Mouse (Mus musculus) stomach, postnatal 0 days (tissue): ENCODE results near the gene Pimreg. TPM values are rescaled to one million over a fixed set of nuclear protein-coding genes. Genes with fewer than 3 reads are reported as not detected.

ENCODE experiments used
- ATAC-seq: fragments of 200-750 bp; cut with Nextera tagmentation; 2 replicates; pipeline ENCODE4 v1.8.0; 2017; ENCODE audit not compliant: low FRiP score, low TSS enrichment
- DNase-seq: peaks from one replicate; pipeline ENCODE4 v3.0.0-alpha.2; 2016; ENCODE audit warnings: low spot score
- H3K27ac ChIP-seq: fragments of 300-500 bp; sonication (generic); replicated peaks from 2 replicates; pipeline ENCODE4 v1.5.1; 2014; ENCODE audit warnings: mild to moderate bottlenecking, control low read depth
- H3K27me3 ChIP-seq: fragments of 300-500 bp; sonication (generic); 2 replicates; pipeline ENCODE4 v1.6.1; 2014; ENCODE audit warnings: low read length; ENCODE audit not compliant: control insufficient read depth, insufficient read depth
- H3K36me3 ChIP-seq: fragments of 300-500 bp; sonication (generic); 2 replicates; pipeline ENCODE4 v1.6.1; 2014; ENCODE audit warnings: low read length, mixed read lengths; ENCODE audit not compliant: control insufficient read depth, insufficient read depth
- H3K4me1 ChIP-seq: fragments of 300-500 bp; sonication (generic); replicated peaks from 2 replicates; pipeline ENCODE4 v1.6.1; 2014; ENCODE audit warnings: antibody characterized with exemption; ENCODE audit not compliant: control insufficient read depth, insufficient read depth
- H3K4me2 ChIP-seq: fragments of 300-500 bp; sonication (generic); replicated peaks from 2 replicates; pipeline ENCODE4 v1.6.1; 2014; ENCODE audit warnings: low read depth, mild to moderate bottlenecking, control low read depth, moderate library complexity
- H3K4me3 ChIP-seq: fragments of 300-500 bp; sonication (generic); 2 replicates; pipeline ENCODE4 v1.5.1; 2014; ENCODE audit warnings: low read depth, low read length, control low read depth
- H3K9ac ChIP-seq: fragments of 300-500 bp; sonication (generic); 2 replicates; pipeline ENCODE4 v1.6.1; 2014; ENCODE audit warnings: mild to moderate bottlenecking, low read length, control low read depth, mixed read lengths
- H3K9me3 ChIP-seq: fragments of 300-500 bp; sonication (generic); 2 replicates; pipeline ENCODE4 v1.6.1; 2016; ENCODE audit warnings: low read length; ENCODE audit not compliant: control insufficient read depth
- CTCF ChIP-seq: IDR thresholded peaks from 2 replicates; pipeline ENCODE4 v1.5.1; 2016; ENCODE audit warnings: antibody characterized with exemption, low read depth, mild to moderate bottlenecking, moderate library complexity
- EP300 ChIP-seq: optimal IDR thresholded peaks from 2 replicates; pipeline ENCODE3; 2016; ENCODE audit warnings: antibody characterized with exemption
- WGBS: fragments of 180-500 bp; shearing (Covaris S2); extraction: QIAGEN DNeasy Blood & Tissue Kit; methylation state at CpG from one replicate; pipeline ENCODE4 v1.1.7; 2014; 5-methylcytosine and 5-hydroxymethylcytosine counted together
- polyA plus RNA-seq: library from polyadenylated mRNA; unstranded; fragments of >200 nt; fragmentation: Nextera tagmentation; extraction: Ambion mirVana; gene quantifications from 2 replicates; pipeline ENCODE4 v1.2.1, GENCODE M21; 2015

The Pimreg gene
- polyA plus RNA-seq, 1 experiment from 2014 or later: 22.2 TPM

DNA sequence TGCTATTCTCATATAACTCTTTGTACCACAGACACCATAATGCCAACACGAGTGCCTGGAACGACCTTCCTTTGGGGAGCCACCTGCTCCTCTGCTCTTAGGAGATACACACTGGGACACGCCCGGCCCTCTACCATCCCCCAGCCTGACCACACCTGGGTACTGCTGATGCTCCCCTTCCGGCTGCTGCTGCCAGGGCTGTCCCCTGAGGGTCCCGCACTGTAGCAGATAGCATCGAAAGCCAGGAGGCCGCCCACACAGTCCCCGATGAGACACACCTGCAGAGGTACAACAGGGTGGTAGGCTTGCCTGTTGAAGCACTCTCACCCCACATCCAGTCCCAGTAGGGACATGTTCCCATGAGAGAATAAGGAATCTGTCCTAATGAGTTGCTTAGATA lies 28.9 kb downstream of the Pimreg start:
- Histone ChIP-seq H3K36me3 (no peaks in the 10 kb centered on the region), H3K27me3 (no peaks in the 10 kb centered on the region), H3K4me1 (no peaks in the 10 kb centered on the region), H3K4me2 (no peak overlapping the region), H3K9ac (no peak overlapping the region), H3K9me3 (no peaks in the 10 kb centered on the region), H3K27ac (no peak overlapping the region), H3K4me3 (no peak overlapping the region)
- 80% methylated on average over 9 of the region's 9 CpGs for WGBS
- ATAC-seq: no peak
- no peak for DNase-seq
- TF ChIP-seq EP300 (no peak), CTCF (no peak)

DNA sequence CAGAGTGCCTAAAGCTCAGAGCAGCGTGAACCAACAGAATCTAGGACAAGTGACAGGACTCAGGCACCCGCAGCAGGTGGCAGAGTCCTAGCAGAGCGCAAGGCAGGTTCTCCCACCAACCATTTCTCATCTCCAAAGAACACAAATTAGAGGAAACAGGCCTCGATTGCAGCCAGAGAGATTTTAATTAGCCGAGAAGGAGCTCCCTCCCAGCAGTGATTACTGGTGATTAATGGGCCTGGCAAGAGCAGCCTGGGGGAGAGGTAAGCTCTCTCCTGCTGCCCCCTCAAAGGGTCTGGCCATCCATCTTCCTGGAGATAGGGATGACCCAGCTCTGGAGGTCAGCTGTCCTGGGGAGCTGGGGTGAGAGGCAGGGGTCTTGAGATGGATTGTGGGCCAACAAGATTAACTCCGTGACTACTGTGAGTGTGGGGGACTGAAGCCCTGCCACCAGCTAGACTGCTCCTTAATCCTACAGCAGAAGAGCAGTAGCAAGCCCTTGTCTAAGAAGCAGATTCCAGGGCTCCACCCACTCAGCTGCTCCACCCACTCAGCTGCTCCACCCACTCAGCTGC lies 30.6 kb downstream of the Pimreg start:
- Histone ChIP-seq H3K27me3 (no peaks in the 10 kb centered on the region), H3K27ac (no peak overlapping the region), H3K36me3 (no peaks in the 10 kb centered on the region), H3K9me3 (no peaks in the 10 kb centered on the region), H3K9ac (no peak overlapping the region), H3K4me1 (no peaks in the 10 kb centered on the region), H3K4me2 (no peak overlapping the region), H3K4me3 (no peak overlapping the region)
- 29% methylated on average over 6 of the region's 6 CpGs for WGBS
- DNase-seq (no peak), ATAC-seq (no peak)
- no peak for TF ChIP-seq CTCF
- no peak for TF ChIP-seq EP300

DNA sequence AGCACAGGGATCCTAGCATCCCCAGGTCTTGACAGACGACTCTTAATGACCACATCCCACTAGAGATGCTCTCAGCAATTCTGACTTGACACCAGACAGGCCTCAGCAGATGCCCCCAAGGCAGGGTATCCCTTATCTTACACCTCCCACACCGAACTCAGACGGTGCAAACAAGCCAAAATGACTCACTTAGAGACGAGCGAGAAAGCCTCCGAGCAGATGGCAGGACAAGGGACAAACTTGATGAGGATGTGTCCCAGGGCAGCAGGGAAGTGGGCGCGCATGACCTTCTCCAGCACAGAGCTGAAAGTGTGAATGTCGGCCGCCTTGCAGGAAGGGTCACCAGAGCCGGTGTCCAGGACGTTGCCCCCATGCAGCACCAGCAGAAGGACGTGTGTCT lies 32.4 kb downstream of the Pimreg start:
- Histone ChIP-seq H3K27me3 (no peaks in the 10 kb centered on the region), H3K4me2 (no peak overlapping the region), H3K9me3 (no peaks in the 10 kb centered on the region), H3K9ac (no peak overlapping the region), H3K4me1 (no peaks in the 10 kb centered on the region), H3K4me3 (no peak overlapping the region), H3K36me3 (no peaks in the 10 kb centered on the region), H3K27ac (no peak overlapping the region)
- no peak for ATAC-seq
- WGBS: 65% methylated on average over 13 of the region's 13 CpGs
- TF ChIP-seq CTCF (no peak), EP300 (no peak)
- no peak for DNase-seq

DNA sequence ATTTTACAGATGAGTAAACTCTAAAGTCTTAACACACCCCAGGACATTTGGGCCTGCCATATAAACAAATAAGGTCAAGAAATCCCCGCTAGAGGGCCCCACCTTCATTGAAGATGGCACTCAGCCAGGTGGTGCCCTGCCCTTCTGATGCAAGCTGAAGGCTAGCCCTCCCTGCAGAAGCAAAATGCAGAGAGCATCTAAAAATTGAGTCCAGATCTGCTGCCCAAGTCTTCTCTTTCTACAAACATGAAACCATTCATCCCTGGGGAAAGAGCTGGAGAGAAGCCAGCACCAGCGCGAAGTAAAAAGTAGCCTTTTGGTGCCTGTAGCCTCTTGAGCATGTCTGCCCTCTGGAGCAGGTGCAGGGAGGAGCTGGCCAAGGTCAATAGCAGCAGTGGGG lies 36.2 kb downstream of the Pimreg start:
- 52% methylated on average over 3 of the region's 3 CpGs for WGBS
- ATAC-seq: no peak
- Histone ChIP-seq H3K4me1 (no peaks in the 10 kb centered on the region), H3K9ac (no peak overlapping the region), H3K27me3 (no peaks in the 10 kb centered on the region), H3K4me2 (no peak overlapping the region), H3K36me3 (no peaks in the 10 kb centered on the region), H3K9me3 (no peaks in the 10 kb centered on the region), H3K27ac (no peak overlapping the region), H3K4me3 (no peak overlapping the region)
- peak; percentile 11; the same call in 1 of the 2 replicates for TF ChIP-seq CTCF
- TF ChIP-seq EP300: no peak
- no peak for DNase-seq

DNA sequence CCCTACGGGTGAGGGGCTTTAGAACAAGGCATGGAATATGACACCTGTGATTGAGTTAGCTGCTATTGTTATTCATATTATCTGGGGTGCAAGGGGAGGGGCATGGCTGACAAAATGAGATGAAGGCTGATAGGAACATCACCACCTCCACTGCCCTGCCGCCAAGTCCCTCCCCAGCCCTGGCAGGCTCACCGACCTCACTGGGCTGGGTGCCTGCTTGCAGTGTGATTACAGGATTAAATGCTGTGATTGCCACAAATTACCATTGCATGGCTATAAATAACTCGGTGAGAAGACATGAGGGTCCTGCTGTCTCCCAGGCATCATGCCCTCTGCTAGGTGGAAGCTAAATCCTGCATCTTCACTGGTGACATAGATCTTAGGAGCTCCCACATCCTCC lies 36.8 kb downstream of the Pimreg start:
- no peaks in the 10 kb centered on the region for H3K9me3 ChIP-seq
- no peaks in the 10 kb centered on the region for H3K36me3 ChIP-seq
- ATAC-seq (no peak), DNase-seq (no peak)
- WGBS: 41% methylated on average over 4 of the region's 4 CpGs
- no peak overlapping the region for H3K4me3 ChIP-seq
- H3K9ac ChIP-seq: no peak overlapping the region
- H3K27me3 ChIP-seq: no peaks in the 10 kb centered on the region
- TF ChIP-seq CTCF (no peak), EP300 (no peak)
- no peak overlapping the region for H3K4me2 ChIP-seq
- H3K4me1 ChIP-seq: no peaks in the 10 kb centered on the region
- H3K27ac ChIP-seq: no peak overlapping the region

DNA sequence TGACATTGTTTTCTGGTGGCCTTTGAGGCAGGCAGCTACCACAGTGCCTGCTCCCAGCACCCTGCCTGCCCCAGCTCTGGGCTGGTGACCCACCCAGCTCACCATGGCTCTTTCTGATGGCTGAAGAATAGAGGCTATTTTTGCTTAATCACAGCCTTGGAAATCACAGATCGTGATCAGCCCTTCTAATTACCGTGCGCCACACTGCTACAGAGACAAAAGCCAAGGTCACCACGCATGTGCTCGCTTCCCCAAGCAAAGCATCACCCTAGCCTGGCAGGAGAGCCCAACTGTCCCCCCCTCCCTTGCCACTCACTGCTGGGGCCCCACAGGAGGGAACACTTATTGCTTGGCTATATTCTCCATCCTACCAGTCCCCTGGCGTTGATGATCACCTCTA lies 38.6 kb downstream of the Pimreg start:
- H3K4me1 ChIP-seq: no peaks in the 10 kb centered on the region
- no peaks in the 10 kb centered on the region for H3K9me3 ChIP-seq
- H3K36me3 ChIP-seq: no peaks in the 10 kb centered on the region
- WGBS: 85% methylated on average over 6 of the region's 6 CpGs
- H3K4me2 ChIP-seq: no peak overlapping the region
- no peak for TF ChIP-seq EP300
- TF ChIP-seq CTCF: no peak
- no peak overlapping the region for H3K9ac ChIP-seq
- no peak for DNase-seq
- H3K27me3 ChIP-seq: no peaks in the 10 kb centered on the region
- H3K4me3 ChIP-seq: no peak overlapping the region
- no peak overlapping the region for H3K27ac ChIP-seq
- ATAC-seq: no peak
